Mouse (Mus musculus) neural tube, embryonic 13.5 days (tissue): ENCODE data around the gene Kifap3. TPM values are rescaled to one million over a fixed set of nuclear protein-coding genes. Genes with fewer than 3 reads are reported as not detected.
A peak's percentile ranks its signal among the peaks of the same experiment; 100 is the strongest.
"Not testable (repeated sequence)": the region's sequence is repeated elsewhere in the genome, so short reads cannot be mapped to it uniquely, and the experiment has no call there.

Source experiments
- ATAC-seq: fragments of 200-750 bp; cut with Nextera tagmentation; 2 replicates; pipeline ENCODE4 v1.8.0; 2017; ENCODE audit warnings: low read depth, mild to moderate bottlenecking, moderate TSS enrichment, moderate library complexity
- H3K27ac ChIP-seq: fragments of 300-500 bp; sonication (generic); replicated peaks from 2 replicates; pipeline ENCODE4 v1.5.1; 2015; ENCODE audit warnings: moderate library complexity, mild to moderate bottlenecking, inconsistent platforms
- H3K27me3 ChIP-seq: fragments of 300-500 bp; sonication (generic); 2 replicates; pipeline ENCODE4 v1.6.1; 2015; ENCODE audit warnings: mild to moderate bottlenecking, inconsistent platforms
- H3K36me3 ChIP-seq: fragments of 300-500 bp; sonication (generic); 2 replicates; pipeline ENCODE4 v1.6.1; 2015; ENCODE audit warnings: mild to moderate bottlenecking, inconsistent platforms
- H3K4me1 ChIP-seq: fragments of 300-500 bp; sonication (generic); replicated peaks from 2 replicates; pipeline ENCODE4 v1.6.1; 2015; ENCODE audit warnings: inconsistent platforms
- H3K4me2 ChIP-seq: fragments of 300-500 bp; sonication (generic); 2 replicates; pipeline ENCODE4 v1.6.1; 2015; ENCODE audit warnings: inconsistent platforms, mild to moderate bottlenecking, moderate library complexity
- H3K4me3 ChIP-seq: fragments of 300-500 bp; sonication (generic); 2 replicates; pipeline ENCODE4 v1.5.1; 2015; ENCODE audit warnings: mild to moderate bottlenecking, inconsistent platforms
- H3K9ac ChIP-seq: fragments of 300-500 bp; sonication (generic); 2 replicates; pipeline ENCODE4 v1.6.1; 2015; ENCODE audit warnings: moderate library complexity, mild to moderate bottlenecking, inconsistent platforms
- H3K9me3 ChIP-seq: fragments of 300-500 bp; sonication (generic); 2 replicates; pipeline ENCODE4 v1.6.1; 2016; ENCODE audit warnings: inconsistent platforms
- WGBS: fragments of 180-500 bp; shearing (Covaris S2); methylation state at CpG from one replicate; pipeline ENCODE4 v1.1.7; 2015; 5-methylcytosine and 5-hydroxymethylcytosine counted together
- polyA plus RNA-seq: library from polyadenylated mRNA; unstranded; fragments of >200 nt; fragmentation: Nextera tagmentation; extraction: Ambion mirVana; gene quantifications from 2 replicates; pipeline ENCODE4 v1.2.1, GENCODE M21; 2015

Kifap3 gene
- polyA plus RNA-seq: 105 and 108 TPM in 2 replicates

DNA sequence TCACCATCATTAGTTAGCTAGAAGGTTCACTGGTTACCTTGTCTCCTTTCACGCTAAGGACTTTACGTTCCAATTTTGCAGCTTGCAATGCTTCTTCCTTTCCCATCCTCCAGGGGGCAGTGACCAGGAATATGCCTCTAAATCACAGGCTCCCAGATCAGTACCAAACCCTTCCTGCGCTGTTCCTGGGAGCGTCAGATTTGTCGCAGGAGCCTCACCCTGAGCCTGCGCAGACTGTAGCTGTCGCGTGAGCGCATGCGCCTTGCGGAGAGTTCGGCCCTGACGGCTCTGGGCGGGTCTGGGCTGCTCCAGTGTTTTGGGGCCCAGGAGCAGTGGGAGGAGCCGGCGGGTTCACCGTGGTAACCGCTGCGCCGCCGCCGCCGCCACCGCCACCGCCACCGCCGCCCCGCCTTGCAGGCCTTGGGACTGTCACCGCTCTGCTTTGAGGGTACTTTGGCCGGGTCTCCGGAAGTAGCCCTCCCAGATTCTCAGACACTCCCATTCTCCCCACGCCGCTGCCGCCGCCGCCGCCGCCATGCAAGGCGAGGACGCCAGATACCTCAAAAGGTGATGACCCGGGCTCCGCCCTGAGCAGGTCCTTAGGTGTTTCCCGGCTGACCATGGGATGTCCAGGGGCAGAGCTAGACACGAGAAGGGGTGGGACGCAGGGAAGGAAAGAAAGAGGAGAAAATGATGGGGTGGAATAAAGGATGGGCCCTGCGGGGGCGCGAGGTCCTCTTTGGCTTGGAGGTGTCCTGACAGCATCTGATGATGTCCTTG, at the start of gene Kifap3:
TSS of gene Kifap3 (plus strand) at position 248 of the 780 bp plus-strand sequence.
- WGBS: under 1% methylated on average over 47 of the region's 48 CpGs
- peak; percentile 100 for ATAC-seq

DNA sequence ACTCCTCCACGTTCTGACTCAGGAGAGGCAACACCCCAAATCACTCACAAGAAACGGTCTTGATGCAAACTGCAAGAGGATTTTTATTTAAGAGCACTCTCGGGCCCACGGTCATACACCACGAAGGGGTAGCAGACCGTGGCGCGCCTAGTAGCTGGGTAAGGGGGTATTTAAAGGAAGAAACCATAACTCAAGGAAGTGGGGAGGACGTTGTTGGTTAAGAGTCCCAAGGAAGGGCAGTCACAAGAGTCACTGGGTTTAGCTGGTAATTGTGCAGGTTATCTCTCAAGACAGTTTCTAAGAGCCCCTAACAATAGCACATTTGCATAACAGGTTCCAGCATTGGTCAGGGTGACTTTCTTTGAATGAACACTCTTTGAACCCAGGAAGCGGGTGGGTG, 48.2 kb upstream of the Kifap3 start:
- H3K9ac ChIP-seq, H3K27me3 ChIP-seq, H3K4me2 ChIP-seq, H3K4me3 ChIP-seq, H3K4me1 ChIP-seq, H3K9me3 ChIP-seq, H3K27ac ChIP-seq, ATAC-seq, H3K36me3 ChIP-seq: not testable (repeated sequence)
- 91% methylated on average over 10 of the region's 10 CpGs for WGBS

More for the DNA sequence above, at the start of gene Kifap3:
- Histone ChIP-seq H3K4me2 (peak within 1 kb of the TSS; percentile 62), H3K9me3 (peaks cover 7% of the 10 kb centered on the region), H3K36me3 (peaks cover 6% of the 10 kb centered on the region), H3K4me3 (peak within 1 kb of the TSS; percentile 86), H3K4me1 (peaks cover 7% of the 10 kb centered on the region; the same call in 1 of the 2 replicates), H3K27ac (peak within 1 kb of the TSS; percentile 91), H3K27me3 (no peaks in the 10 kb centered on the region), H3K9ac (peak within 1 kb of the TSS; percentile 91)

DNA sequence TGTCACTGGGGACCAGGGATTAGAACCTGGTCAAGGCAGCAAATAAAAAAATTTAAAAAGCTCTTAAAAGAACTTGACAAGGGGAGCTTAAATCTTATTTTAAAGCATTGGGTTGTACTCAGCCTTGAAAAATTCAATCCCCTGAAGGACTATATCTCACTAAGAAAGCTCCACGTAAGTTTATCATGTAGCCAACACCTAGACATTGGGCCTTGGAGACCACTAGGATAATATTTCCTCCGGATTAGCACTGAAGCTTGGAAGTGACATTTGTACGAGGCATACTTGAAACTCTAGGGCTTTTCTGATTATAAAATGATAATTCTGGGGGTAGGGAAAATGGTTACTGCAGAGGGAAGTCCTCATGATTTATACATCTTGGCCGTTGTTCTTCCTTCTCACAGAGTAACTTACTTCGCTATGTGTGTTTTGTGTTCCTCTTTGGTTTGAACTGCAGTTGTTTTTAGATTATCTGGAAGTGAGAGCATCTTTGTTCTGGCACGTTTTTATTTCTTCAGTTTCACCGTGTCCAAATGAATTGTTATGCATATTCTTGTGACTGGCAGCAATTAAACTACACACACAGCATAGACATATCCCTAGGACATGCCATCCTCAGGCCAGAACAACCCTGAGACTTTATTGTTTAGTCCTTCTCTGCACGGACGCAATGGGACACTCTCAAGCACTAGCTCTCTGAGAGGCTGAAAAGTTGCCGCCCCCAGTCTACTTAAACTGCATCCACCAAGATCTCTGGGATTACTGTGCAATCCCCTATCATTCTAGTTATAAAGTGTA, 42.7 kb upstream of the Kifap3 start:
- no peaks in the 10 kb centered on the region for H3K4me1 ChIP-seq
- H3K27ac ChIP-seq: no peak overlapping the region
- no peaks in the 10 kb centered on the region for H3K27me3 ChIP-seq
- no peak overlapping the region for H3K9ac ChIP-seq
- H3K9me3 ChIP-seq: no peaks in the 10 kb centered on the region
- no peak overlapping the region for H3K4me2 ChIP-seq
- H3K4me3 ChIP-seq: no peak overlapping the region
- WGBS: 68% methylated on average over 10 of the region's 10 CpGs
- no peaks in the 10 kb centered on the region for H3K36me3 ChIP-seq
- 0 out of 2 replicates have a peak, but pooled peaks have one; percentile 36 for ATAC-seq

DNA sequence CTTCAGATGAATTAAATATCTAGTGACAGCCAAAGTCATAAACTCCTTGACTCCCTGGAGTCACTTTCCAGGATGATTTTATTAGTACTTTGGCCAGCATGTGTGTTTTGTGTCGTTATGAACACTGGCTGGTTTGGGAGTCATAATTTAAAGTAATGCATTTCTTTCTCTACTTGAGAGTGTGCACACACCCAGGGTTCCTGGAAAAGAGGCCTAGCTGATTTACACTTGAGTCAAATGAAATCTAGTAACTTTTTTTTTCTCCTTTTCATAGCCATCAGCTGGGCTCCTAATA, 42.2 kb upstream of the Kifap3 start:
- Histone ChIP-seq H3K9ac (no peak overlapping the region), H3K4me1 (no peaks in the 10 kb centered on the region), H3K27me3 (no peaks in the 10 kb centered on the region), H3K4me3 (no peak overlapping the region), H3K36me3 (no peaks in the 10 kb centered on the region), H3K9me3 (no peaks in the 10 kb centered on the region), H3K4me2 (no peak overlapping the region), H3K27ac (no peak overlapping the region)
- 41% methylated on average over 1 of the region's 1 CpGs for WGBS
- ATAC-seq: no peak

DNA sequence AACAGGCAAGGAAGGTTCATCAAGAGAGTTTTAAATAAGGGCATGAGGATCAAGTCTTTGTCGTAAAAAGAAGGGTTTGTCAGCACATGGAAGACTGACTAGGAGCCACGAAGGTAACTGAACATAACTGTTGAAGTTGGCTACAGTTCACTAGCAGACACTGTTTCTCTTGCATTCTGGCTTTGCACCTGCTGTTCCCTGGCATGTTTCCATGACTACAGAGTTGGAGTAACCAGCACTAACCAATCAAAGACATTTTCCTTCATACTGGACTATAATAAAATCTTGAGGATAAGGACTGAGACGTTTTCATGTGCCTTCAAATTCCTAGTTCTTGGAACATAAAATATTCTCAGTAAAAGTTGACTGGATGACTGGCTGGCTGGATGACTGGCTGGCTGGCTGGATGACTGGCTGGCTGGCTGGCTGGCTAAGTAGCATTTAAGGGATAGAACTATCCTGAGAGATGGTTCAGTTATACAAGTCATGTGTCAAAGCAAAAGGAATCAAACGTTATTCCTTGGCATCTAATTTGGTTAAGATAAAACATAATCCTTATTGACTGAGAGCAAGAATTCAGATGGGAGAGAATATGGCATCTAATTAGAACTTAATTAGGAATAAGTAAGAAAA, 27.9 kb upstream of the Kifap3 start:
- Histone ChIP-seq H3K4me3 (no peak overlapping the region), H3K27ac (no peak overlapping the region), H3K9ac (no peak overlapping the region), H3K4me1 (no peaks in the 10 kb centered on the region), H3K9me3 (no peaks in the 10 kb centered on the region), H3K4me2 (no peak overlapping the region), H3K36me3 (no peaks in the 10 kb centered on the region), H3K27me3 (no peaks in the 10 kb centered on the region)
- WGBS: 68% methylated on average over 4 of the region's 4 CpGs
- no peak for ATAC-seq

DNA sequence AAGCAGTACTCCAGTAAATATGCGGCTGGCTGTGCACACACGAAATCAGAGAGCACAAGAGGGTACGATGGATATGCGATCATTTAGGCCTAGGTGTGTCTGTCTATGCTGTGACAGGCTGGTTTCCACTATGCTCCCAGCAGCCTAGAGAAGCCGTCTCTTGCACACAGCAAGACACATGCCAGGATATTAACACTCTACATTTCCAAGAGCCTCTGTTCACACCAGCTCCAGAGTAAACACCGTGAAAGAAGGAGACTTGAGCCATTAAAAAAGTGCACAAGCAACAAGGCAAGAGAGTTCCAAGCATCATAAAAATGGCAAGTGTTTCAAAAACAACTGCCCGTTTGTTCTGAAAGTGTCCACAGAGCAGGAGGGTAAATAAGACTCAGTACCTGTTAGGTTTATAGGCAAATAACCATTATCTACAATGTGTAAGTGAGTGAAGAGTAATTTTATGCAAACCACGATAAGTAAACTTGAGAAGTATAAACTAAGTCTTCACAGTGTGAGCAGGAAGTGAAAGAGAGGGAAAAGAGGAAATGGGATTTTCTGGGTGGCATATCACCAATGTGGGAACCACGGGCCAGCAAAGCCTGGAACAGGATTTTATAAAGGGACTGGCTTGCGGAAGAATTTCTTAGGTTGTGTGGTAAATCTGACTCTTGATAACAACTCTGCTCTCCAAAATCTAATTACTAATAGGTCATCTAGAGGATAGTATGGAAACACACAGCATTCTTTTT, 21.7 kb upstream of the Kifap3 start:
- Histone ChIP-seq H3K27ac (no peak overlapping the region), H3K27me3 (no peaks in the 10 kb centered on the region), H3K9me3 (no peaks in the 10 kb centered on the region), H3K9ac (no peak overlapping the region), H3K4me3 (no peak overlapping the region), H3K36me3 (no peaks in the 10 kb centered on the region), H3K4me2 (no peak overlapping the region), H3K4me1 (no peaks in the 10 kb centered on the region)
- ATAC-seq: no peak
- 87% methylated on average over 10 of the region's 10 CpGs for WGBS

DNA sequence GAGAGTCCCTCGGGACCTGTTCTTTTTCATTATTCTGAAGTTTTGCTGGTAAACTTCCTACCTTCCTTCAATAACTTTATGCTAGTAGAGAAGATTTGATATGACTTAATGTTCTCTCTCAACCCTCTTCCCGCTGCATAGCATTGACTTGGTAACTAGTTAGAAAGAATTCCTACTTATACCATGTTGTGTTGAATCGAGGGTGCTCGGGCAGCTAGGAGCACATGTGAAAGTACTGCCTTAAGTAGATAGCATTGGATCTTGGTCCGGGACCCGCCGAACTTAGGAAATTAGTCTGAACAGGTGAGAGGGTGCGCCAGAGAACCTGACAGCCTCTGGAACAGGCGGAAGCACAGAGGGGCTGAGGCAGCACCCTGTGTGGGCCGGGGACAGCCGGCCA, 4.2 kb downstream of the Kifap3 start:
- not testable (repeated sequence) for H3K9ac ChIP-seq, H3K27ac ChIP-seq, H3K27me3 ChIP-seq, H3K4me3 ChIP-seq, H3K36me3 ChIP-seq, H3K9me3 ChIP-seq, H3K4me2 ChIP-seq, ATAC-seq, H3K4me1 ChIP-seq
- 98% methylated on average over 9 of the region's 11 CpGs for WGBS

DNA sequence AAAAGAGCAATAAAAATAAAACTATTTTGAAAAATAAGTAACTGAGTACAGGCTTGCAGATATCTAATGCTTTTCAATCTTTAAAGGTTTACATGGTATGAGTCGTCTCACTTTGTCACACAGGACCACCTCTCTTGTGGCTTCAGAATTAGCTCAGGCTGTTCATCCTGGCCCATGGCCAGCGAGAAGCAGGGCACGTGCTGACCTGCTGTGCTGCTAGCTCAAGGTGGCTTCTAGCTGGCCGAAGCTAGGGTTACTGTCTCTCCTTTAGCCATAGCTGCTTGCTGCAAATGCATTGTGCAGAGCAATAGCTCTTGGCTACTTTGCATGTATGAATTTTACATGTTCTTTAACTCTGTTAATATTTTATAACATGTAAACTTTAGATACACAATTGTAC, 42.0 kb downstream of the Kifap3 start:
- H3K4me2 ChIP-seq: no peak overlapping the region
- no peak for ATAC-seq
- no peaks in the 10 kb centered on the region for H3K9me3 ChIP-seq
- H3K4me3 ChIP-seq: no peak overlapping the region
- 84% methylated on average over 4 of the region's 4 CpGs for WGBS
- H3K27me3 ChIP-seq: no peaks in the 10 kb centered on the region
- H3K36me3 ChIP-seq: peaks cover 23% of the 10 kb centered on the region
- no peak overlapping the region for H3K27ac ChIP-seq
- H3K4me1 ChIP-seq: no peaks in the 10 kb centered on the region
- no peak overlapping the region for H3K9ac ChIP-seq

DNA sequence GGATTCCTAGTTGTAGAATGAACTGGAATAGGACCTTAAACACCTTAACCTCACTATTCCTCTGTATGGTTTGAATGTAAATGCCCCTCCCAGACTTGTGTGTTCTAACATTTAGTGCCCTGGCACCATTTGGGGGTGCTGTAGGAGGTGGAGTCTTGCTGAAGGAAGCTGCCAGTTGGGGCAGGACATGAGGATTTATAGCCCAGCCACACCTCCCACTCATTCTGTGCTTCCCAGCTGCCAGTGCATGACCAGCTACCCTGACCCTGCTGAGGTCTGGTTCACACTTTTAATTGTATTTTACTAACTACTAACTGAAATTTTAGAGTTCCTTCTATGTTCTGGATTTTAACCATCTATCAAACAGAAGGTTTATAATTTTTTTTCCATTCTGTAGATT, 50.1 kb downstream of the Kifap3 start:
- Histone ChIP-seq H3K4me3 (no peak overlapping the region), H3K4me2 (no peak overlapping the region), H3K36me3 (peaks cover 12% of the 10 kb centered on the region; the same call in 1 of the 2 replicates), H3K9me3 (no peaks in the 10 kb centered on the region), H3K27me3 (no peaks in the 10 kb centered on the region), H3K9ac (no peak overlapping the region), H3K27ac (no peak overlapping the region), H3K4me1 (no peaks in the 10 kb centered on the region)
- no peak for ATAC-seq

DNA sequence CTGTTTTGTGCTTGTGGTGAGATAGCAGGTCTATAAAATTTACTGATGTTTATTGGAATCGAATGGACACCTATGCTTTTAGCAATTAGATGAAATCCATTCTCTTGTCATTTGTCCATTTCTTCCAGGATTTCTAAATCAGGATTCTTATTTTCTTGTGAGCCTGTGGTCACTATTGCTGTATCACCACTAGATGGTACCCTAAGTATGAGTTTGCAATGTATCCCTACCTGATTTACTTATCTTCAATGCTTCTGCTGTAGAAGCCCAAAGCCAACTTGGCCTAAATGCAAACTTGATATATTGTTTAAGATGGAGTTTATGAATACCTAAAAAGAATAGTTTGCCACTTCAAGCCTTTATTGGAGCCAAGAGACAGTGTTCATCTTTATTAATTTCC, 54.7 kb downstream of the Kifap3 start:
- Histone ChIP-seq H3K36me3 (peaks cover 7% of the 10 kb centered on the region; the same call in 1 of the 2 replicates), H3K4me3 (no peak overlapping the region), H3K27me3 (no peaks in the 10 kb centered on the region), H3K9me3 (no peaks in the 10 kb centered on the region), H3K4me1 (no peaks in the 10 kb centered on the region), H3K9ac (no peak overlapping the region), H3K4me2 (no peak overlapping the region), H3K27ac (no peak overlapping the region)
- 77% methylated on average over 1 of the region's 1 CpGs for WGBS
- no peak for ATAC-seq

DNA sequence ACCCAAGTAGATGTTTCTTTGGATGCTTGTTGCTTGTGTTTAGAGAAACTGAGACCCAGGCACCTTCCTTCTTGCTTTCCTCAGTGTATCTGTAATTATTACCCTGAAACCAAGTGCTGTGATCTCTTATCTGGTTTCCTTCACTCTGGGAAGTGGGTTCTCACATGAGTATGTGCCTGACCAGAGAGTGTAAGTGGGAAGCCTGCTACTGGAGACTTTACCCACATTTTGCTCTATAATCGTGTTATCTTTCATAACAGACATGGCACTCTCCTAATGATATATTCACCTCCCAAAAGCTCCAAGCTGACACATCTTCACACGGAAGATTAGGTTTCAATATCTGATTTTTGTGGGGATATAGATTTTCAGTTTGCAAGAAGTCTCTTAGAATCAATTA, 55.7 kb downstream of the Kifap3 start:
- H3K4me3 ChIP-seq: no peak overlapping the region
- H3K4me1 ChIP-seq: no peaks in the 10 kb centered on the region
- no peaks in the 10 kb centered on the region for H3K9me3 ChIP-seq
- H3K27me3 ChIP-seq: no peaks in the 10 kb centered on the region
- peaks cover 4% of the 10 kb centered on the region; the same call in 1 of the 2 replicates for H3K36me3 ChIP-seq
- 87% methylated on average over 2 of the region's 2 CpGs for WGBS
- no peak overlapping the region for H3K9ac ChIP-seq
- no peak overlapping the region for H3K4me2 ChIP-seq
- ATAC-seq: no peak
- H3K27ac ChIP-seq: no peak overlapping the region

DNA sequence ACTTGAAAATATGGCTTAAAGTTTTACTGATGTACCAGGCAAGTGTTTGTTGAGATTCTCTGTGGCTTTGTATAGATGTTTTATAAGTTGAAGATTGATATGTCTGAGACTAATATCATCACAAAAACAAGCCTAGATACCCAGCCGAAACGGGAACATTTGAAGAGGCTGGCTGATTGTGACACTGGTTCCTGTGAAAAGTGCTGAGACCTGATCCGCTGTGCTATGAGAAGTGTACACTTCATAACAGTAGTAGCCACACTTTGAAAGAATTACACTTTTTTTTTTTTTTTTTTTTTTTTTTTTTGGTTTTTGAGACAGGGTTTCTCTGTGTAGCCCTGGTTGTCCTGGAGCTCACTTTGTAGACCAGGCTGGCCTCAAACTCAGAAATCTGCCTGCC, 59.1 kb downstream of the Kifap3 start:
- 96% methylated on average over 3 of the region's 3 CpGs for WGBS
- H3K9ac ChIP-seq, H3K4me3 ChIP-seq: not testable (repeated sequence)

More for the DNA sequence above, 59.1 kb downstream of the Kifap3 start:
- H3K4me1 ChIP-seq, H3K4me2 ChIP-seq, H3K27me3 ChIP-seq, H3K36me3 ChIP-seq, ATAC-seq, H3K27ac ChIP-seq, H3K9me3 ChIP-seq: not testable (repeated sequence)
